Mouse (Mus musculus) liver, embryonic 16.5 days (tissue): ENCODE results near the gene Grip2. TPM values are rescaled to one million over a fixed set of nuclear protein-coding genes. Genes with fewer than 3 reads are reported as not detected.
A peak's percentile ranks its signal among the peaks of the same experiment; 100 is the strongest.

Source experiments
- ATAC-seq: fragments of 200-750 bp; cut with Nextera tagmentation; 2 replicates; pipeline ENCODE4 v1.8.0; 2017; ENCODE audit warnings: low read depth, mild to moderate bottlenecking, moderate number of reproducible peaks, moderate library complexity
- H3K27ac ChIP-seq: fragments of 300-500 bp; sonication (generic); 2 replicates; pipeline ENCODE4 v1.5.1; 2014; ENCODE audit warnings: mild to moderate bottlenecking, low read length
- H3K27me3 ChIP-seq: fragments of 300-500 bp; sonication (generic); 2 replicates; pipeline ENCODE4 v1.6.1; 2014; ENCODE audit warnings: low read depth, low read length, mixed read lengths; ENCODE audit not compliant: control insufficient read depth, insufficient read depth
- H3K36me3 ChIP-seq: fragments of 300-500 bp; sonication (generic); 2 replicates; pipeline ENCODE4 v1.6.1; 2014; ENCODE audit warnings: mild to moderate bottlenecking; ENCODE audit not compliant: control insufficient read depth, insufficient read depth
- H3K4me1 ChIP-seq: fragments of 300-500 bp; sonication (generic); 2 replicates; pipeline ENCODE4 v1.6.1; 2014; ENCODE audit warnings: low read depth, low read length, mixed read lengths; ENCODE audit not compliant: control insufficient read depth
- H3K4me2 ChIP-seq: fragments of 300-500 bp; sonication (generic); 2 replicates; pipeline ENCODE4 v1.6.1; 2014; ENCODE audit warnings: low read depth, low read length, mixed read lengths
- H3K4me3 ChIP-seq: fragments of 300-500 bp; sonication (generic); 2 replicates; pipeline ENCODE4 v1.5.1; 2014; ENCODE audit warnings: low read depth, mild to moderate bottlenecking, low read length
- H3K9ac ChIP-seq: fragments of 300-500 bp; sonication (generic); 2 replicates; pipeline ENCODE4 v1.6.1; 2014; ENCODE audit warnings: low read depth, low read length
- H3K9me3 ChIP-seq: fragments of 300-500 bp; sonication (generic); replicated peaks from 2 replicates; pipeline ENCODE4 v1.6.1; 2016; ENCODE audit warnings: low read length; ENCODE audit not compliant: control insufficient read depth
- WGBS: fragments of 180-500 bp; shearing (Covaris S2); extraction: QIAGEN DNeasy Blood & Tissue Kit; methylation state at CpG from one replicate; pipeline ENCODE4 v1.1.7; 2014; ENCODE audit not compliant: insufficient replicate concordance; 5-methylcytosine and 5-hydroxymethylcytosine counted together
- polyA plus RNA-seq: library from polyadenylated mRNA; unstranded; fragments of >200 nt; fragmentation: Nextera tagmentation; extraction: Ambion mirVana; gene quantifications from 2 replicates; pipeline ENCODE4 v1.2.1, GENCODE M21; 2015

Grip2 gene
- polyA plus RNA-seq, 1 experiment from 2014 or later = 0.09 TPM

DNA sequence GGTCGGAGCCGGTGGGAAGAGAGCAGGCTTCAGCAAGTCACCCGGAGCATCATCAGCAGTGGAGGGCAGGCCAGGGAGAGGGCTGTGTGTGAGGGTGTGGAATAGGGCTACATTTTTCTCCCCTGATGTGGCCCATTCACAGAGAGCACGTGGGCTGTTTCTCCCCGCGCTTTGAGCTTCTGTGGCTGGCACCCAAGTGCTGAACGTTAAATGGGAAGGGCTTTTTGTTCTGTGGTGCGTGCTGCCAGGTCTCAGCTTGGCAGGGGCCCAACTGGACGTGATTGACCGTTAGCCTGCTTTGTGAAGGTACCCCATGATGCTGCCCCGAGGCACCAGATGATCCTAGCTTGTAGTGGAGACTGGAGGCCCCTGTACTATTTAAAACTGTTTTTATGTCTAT lies 94.9 kb downstream of the Grip2 start:
- no peaks in the 10 kb centered on the region for H3K27me3 ChIP-seq
- H3K36me3 ChIP-seq = peaks cover 2% of the 10 kb centered on the region; the same call in 1 of the 2 replicates
- H3K27ac ChIP-seq = no peak overlapping the region
- no peak overlapping the region for H3K9ac ChIP-seq
- no peak overlapping the region for H3K4me2 ChIP-seq
- WGBS = 79% methylated on average over 11 of the region's 11 CpGs
- no peak for ATAC-seq
- no peaks in the 10 kb centered on the region for H3K9me3 ChIP-seq
- no peak overlapping the region for H3K4me3 ChIP-seq
- peaks cover 5% of the 10 kb centered on the region for H3K4me1 ChIP-seq

DNA sequence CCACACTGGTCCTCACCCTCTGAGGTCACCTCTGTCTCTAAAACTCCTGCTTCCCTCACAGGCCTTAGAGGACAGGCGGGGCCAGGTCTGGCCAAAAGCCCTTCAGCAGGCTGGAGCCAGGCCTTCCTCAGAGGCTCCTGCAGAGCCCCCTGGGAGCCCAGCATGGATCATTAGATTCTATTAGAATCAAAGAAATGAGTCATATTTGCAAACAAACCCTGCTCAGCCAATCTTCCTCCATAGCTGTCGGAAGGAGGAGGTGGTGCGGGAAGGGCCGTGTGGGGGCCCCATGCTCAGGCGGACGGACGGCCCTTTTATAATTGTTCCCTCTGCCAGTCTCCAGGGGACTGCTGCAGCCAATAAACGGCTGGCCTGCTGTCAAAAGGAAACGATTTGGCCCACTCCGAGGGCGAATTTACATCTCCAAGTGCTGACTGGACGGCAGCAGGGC lies 97.3 kb downstream of the Grip2 start:
- H3K27ac ChIP-seq = no peak overlapping the region
- 69% methylated on average over 12 of the region's 12 CpGs for WGBS
- ATAC-seq = no peak

DNA sequence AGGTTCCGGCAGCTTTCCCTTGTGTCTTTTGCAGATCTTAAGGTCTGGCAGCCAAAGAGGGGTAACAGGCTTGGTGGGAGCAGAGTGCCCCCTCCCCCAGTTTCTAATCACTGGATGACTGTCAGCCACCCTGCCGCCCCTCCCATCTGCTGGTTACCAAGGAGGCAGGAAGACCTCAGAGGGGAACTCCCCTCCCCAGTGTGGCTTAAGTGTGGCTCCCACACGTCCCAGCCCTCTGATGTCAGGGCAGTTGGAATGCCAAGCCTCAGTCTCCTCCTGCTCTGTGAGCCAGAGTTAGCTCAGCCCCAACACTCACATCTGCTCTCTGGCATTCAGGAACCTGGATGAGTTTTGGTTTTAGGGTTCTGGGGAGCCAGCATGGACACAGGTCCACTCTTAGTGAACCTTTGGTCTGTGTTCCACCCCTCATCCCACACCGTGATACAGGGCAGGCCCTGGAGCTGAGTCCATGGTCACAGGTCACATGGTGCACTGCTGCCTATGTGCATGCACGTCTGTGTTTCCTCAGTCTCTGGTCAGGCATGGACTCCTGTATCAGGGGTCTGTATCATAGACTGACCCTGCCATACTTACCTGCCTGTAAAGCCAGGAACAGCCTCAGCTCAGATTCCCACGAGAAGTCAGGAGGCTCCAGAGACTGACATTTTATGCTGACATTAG lies 98.0 kb downstream of the Grip2 start:
- ATAC-seq = peak; percentile 84
- H3K4me2 ChIP-seq = no peak overlapping the region
- H3K4me1 ChIP-seq = peaks cover 2% of the 10 kb centered on the region; the same call in 1 of the 2 replicates
- no peaks in the 10 kb centered on the region for H3K27me3 ChIP-seq
- H3K9ac ChIP-seq = no peak overlapping the region
- peaks cover 11% of the 10 kb centered on the region for H3K36me3 ChIP-seq
- H3K27ac ChIP-seq = no peak overlapping the region
- no peak overlapping the region for H3K4me3 ChIP-seq
- WGBS = 62% methylated on average over 6 of the region's 6 CpGs
- no peaks in the 10 kb centered on the region for H3K9me3 ChIP-seq

More for the DNA sequence above, 97.3 kb downstream of the Grip2 start:
- Histone ChIP-seq H3K36me3 (peaks cover 11% of the 10 kb centered on the region), H3K4me1 (peaks cover 2% of the 10 kb centered on the region; the same call in 1 of the 2 replicates), H3K9ac (no peak overlapping the region), H3K4me3 (no peak overlapping the region), H3K4me2 (no peak overlapping the region), H3K9me3 (no peaks in the 10 kb centered on the region), H3K27me3 (no peaks in the 10 kb centered on the region)

GRCm38 (mm10) chr6:91727361-91727760 lies 99.7 kb downstream of the Grip2 start:
- Histone ChIP-seq H3K27ac (no peak overlapping the region), H3K4me3 (no peak overlapping the region), H3K9me3 (no peaks in the 10 kb centered on the region), H3K9ac (no peak overlapping the region), H3K4me2 (no peak overlapping the region), H3K27me3 (no peaks in the 10 kb centered on the region), H3K36me3 (peaks cover 18% of the 10 kb centered on the region), H3K4me1 (peaks cover 2% of the 10 kb centered on the region; the same call in 1 of the 2 replicates)
- 83% methylated on average over 1 of the region's 1 CpGs for WGBS
- no peak for ATAC-seq

GRCm38 (mm10) chr6:91721215-91721701 lies 105.8 kb downstream of the Grip2 start:
- Histone ChIP-seq H3K27me3 (no peaks in the 10 kb centered on the region), H3K4me1 (peaks cover 3% of the 10 kb centered on the region), H3K36me3 (peaks cover 12% of the 10 kb centered on the region), H3K9me3 (no peaks in the 10 kb centered on the region), H3K27ac (no peak overlapping the region), H3K4me2 (no peak overlapping the region), H3K4me3 (no peak overlapping the region), H3K9ac (no peak overlapping the region)
- 49% methylated on average over 12 of the region's 12 CpGs for WGBS
- ATAC-seq = no peak

DNA sequence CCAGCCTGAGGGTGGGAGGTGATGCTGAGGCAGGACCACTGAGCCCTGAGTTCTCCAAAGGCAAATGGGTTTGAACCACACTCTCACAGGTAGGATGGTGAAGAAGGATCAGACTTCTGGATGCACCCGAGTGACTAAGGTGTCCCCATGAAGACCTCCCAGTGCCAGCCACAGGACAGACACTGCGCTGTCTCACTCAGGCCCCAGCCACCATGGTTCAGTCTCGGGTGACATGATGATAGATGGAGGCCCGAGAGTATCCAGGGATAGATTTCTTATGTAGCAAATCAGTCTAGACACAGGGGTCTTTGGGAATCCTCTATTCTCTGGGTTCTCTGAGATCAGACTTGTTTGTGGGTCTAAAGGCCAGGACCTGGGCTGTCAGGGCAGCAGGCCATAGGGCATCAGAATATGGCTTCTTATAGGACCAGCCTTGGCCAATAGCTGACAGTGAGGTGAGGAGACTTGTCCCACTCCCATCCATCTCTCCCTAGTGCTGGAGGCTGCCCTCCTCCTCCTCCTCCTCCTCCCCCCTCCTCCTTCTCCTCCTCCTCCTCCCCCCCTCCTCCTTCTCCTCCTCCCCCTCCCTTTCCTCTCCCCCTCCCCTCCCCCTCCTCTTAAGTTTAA lies 106.3 kb downstream of the Grip2 start:
- H3K36me3 ChIP-seq = peaks cover 9% of the 10 kb centered on the region
- no peak overlapping the region for H3K9ac ChIP-seq
- H3K4me2 ChIP-seq = no peak overlapping the region
- no peaks in the 10 kb centered on the region for H3K27me3 ChIP-seq
- H3K4me3 ChIP-seq = no peak overlapping the region
- H3K27ac ChIP-seq = no peak overlapping the region
- ATAC-seq = no peak
- H3K9me3 ChIP-seq = no peaks in the 10 kb centered on the region
- WGBS = 59% methylated on average over 4 of the region's 4 CpGs
- peaks cover 3% of the 10 kb centered on the region for H3K4me1 ChIP-seq

- peaks cover 7% of the 10 kb centered on the region for H3K36me3 ChIP-seq
- no peaks in the 10 kb centered on the region for H3K9me3 ChIP-seq
- H3K27ac ChIP-seq = peak overlapping the region; percentile 78
- H3K4me1 ChIP-seq = peaks cover 3% of the 10 kb centered on the region
- H3K27me3 ChIP-seq = no peaks in the 10 kb centered on the region
- H3K4me3 ChIP-seq = no peak overlapping the region
- WGBS = 52% methylated on average over 9 of the region's 9 CpGs
- H3K4me2 ChIP-seq = no peak overlapping the region
- H3K9ac ChIP-seq = no peak overlapping the region
- no peak for ATAC-seq
Observed at GRCm38 (mm10) chr6:91719865-91720533, 107.1 kb downstream of the Grip2 start.

DNA sequence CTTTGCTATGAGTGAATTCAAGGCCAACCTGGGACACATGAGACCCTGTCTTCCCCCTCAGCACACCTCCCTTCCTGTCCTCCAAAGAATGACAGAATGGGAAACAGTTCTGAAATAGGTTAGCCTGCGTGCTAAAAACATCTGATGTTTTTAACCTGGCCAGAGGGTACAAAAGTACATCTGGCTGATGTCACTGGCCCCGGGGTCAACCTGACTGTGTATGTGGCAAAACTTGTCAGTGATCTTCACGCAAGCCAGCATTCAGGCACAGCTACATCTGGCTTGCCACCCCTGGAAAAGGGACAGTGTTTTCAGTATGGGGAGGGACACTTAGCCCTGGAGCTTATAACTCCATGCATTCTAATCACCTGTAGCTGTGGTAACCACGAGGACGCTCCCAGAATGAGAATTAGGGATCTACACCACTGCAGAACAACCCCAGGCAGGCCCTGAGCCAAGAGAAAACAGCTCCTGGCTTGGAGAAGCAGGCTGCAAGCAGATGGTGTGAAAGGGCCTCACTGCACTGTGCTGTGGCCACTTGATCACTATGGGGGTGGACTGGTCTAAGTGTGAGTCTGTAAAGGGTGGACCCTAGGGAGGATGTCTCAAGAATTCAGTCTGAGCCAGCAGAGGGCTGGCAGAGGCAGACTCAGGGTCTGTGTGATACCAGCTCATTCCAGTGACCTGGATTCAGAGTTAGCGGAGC lies 107.9 kb downstream of the Grip2 start:
- peak; percentile 70 for ATAC-seq
- no peak overlapping the region for H3K9ac ChIP-seq

More for the DNA sequence above, 107.9 kb downstream of the Grip2 start:
- WGBS = 65% methylated on average over 6 of the region's 6 CpGs
- Histone ChIP-seq H3K27ac (peak overlapping the region; percentile 85), H3K27me3 (no peaks in the 10 kb centered on the region), H3K36me3 (peaks cover 7% of the 10 kb centered on the region), H3K4me3 (no peak overlapping the region), H3K4me2 (no peak overlapping the region), H3K4me1 (peaks cover 3% of the 10 kb centered on the region), H3K9me3 (no peaks in the 10 kb centered on the region)
